Mouse (Mus musculus) myocyte (in vitro differentiated cells): ENCODE measurements at regions not wholly inside any gene's neighbourhood (a gene's known extent, or its start where the extent isn't known, plus 50 kb on each side); places are given as distances from the start of the nearest gene placed in this dataset.
A peak's percentile ranks its signal among the peaks of the same experiment; 100 is the strongest.

Source experiments
- H3K27me3 ChIP-seq: one replicate; pipeline ENCODE4 v1.6.1; 2011; ENCODE audit not compliant: control insufficient read depth, insufficient read depth, insufficient read length
- H3K36me3 ChIP-seq: one replicate; pipeline ENCODE4 v1.6.1; 2011; ENCODE audit not compliant: control insufficient read depth, insufficient read depth
- H3K4me2 ChIP-seq: one replicate; pipeline ENCODE4 v1.6.1; 2011; ENCODE audit warnings: low read depth, control low read depth
- H3K4me3 ChIP-seq: one replicate; pipeline ENCODE4 v1.5.1; 2011; ENCODE audit warnings: mild to moderate bottlenecking, control low read depth, moderate library complexity
- H3K79me2 ChIP-seq: one replicate; pipeline ENCODE4 v1.6.1; 2011; ENCODE audit not compliant: control insufficient read depth, insufficient read depth
- H3ac ChIP-seq: one replicate; pipeline ENCODE4 v1.6.1; 2011; ENCODE audit not compliant: control insufficient read depth, insufficient read length
- CEBPB ChIP-seq: IDR thresholded peaks from 2 replicates; pipeline ENCODE4 v1.6.1; 2011; ENCODE audit warnings: mild to moderate bottlenecking, moderate library complexity; ENCODE audit not compliant: poor library complexity, insufficient read depth, severe bottlenecking
- E2F4 ChIP-seq: IDR thresholded peaks from one replicate; pipeline ENCODE4 v1.6.1; 2011; ENCODE audit warnings: mild to moderate bottlenecking, control low read depth, moderate library complexity; ENCODE audit not compliant: insufficient read depth
- MAX ChIP-seq: IDR thresholded peaks from one replicate; pipeline ENCODE4 v1.6.1; 2011; ENCODE audit warnings: low read depth, mild to moderate bottlenecking, control low read depth
- MYOD1 ChIP-seq, 3 experiments: IDR thresholded peaks; one replicate each; pipeline ENCODE4 v1.6.1; 2011; ENCODE audit warnings: control low read depth in 2 of 3, low read depth in 2 of 3, mild to moderate bottlenecking in 2 of 3, moderate library complexity in 1 of 3; ENCODE audit not compliant: insufficient read length in 2 of 3, control insufficient read depth in 1 of 3
- MYOG ChIP-seq, 3 experiments: IDR thresholded peaks; one replicate each; pipeline ENCODE4 v1.6.1; 2011; ENCODE audit warnings: control low read depth in 2 of 3, low read depth in 2 of 3, mild to moderate bottlenecking in 2 of 3; ENCODE audit not compliant: insufficient read length in 2 of 3, control insufficient read depth in 1 of 3, insufficient read depth in 1 of 3
- POLR2A ChIP-seq: IDR thresholded peaks from one replicate; pipeline ENCODE4 v1.6.1; 2011; ENCODE audit warnings: low read depth, mild to moderate bottlenecking, control low read depth, moderate library complexity; ENCODE audit not compliant: insufficient read length
- POLR2AphosphoS2 ChIP-seq: IDR thresholded peaks from one replicate; pipeline ENCODE4 v1.6.1; 2011; ENCODE audit warnings: low read depth, control low read depth; ENCODE audit not compliant: insufficient read length
- REST ChIP-seq: IDR thresholded peaks from one replicate; pipeline ENCODE4 v1.6.1; 2011; ENCODE audit warnings: mild to moderate bottlenecking, control low read depth, moderate library complexity; ENCODE audit not compliant: insufficient read depth, insufficient read length
- SRF ChIP-seq: IDR thresholded peaks from one replicate; pipeline ENCODE4 v1.6.1; 2011; ENCODE audit warnings: low read depth; ENCODE audit not compliant: control insufficient read depth, insufficient read length
- TCF12 ChIP-seq: IDR thresholded peaks from one replicate; pipeline ENCODE4 v1.6.1; 2011; ENCODE audit warnings: mild to moderate bottlenecking, control low read depth; ENCODE audit not compliant: poor library complexity, insufficient read depth, severe bottlenecking
- TCF3 ChIP-seq: IDR thresholded peaks from one replicate; pipeline ENCODE4 v1.6.1; 2011; ENCODE audit warnings: low read depth, control low read depth; ENCODE audit not compliant: insufficient read length
- USF1 ChIP-seq: IDR thresholded peaks from one replicate; pipeline ENCODE4 v1.6.1; 2011; ENCODE audit warnings: low read depth, mild to moderate bottlenecking, control low read depth, moderate library complexity

- TF ChIP-seq POLR2AphosphoS2 (no peak), CEBPB (no peak), POLR2A (no peak), MYOG (IDR thresholded peaks at IDR 0.05; ENCODE audit: control insufficient read depth in 1 of 3, insufficient read depth in 1 of 3, insufficient read length in 2 of 3, low read depth in 2 of 3) (no peak), REST (no peak), USF1 (no peak), SRF (no peak), TCF12 (no peak), MAX (no peak), E2F4 (no peak), TCF3 (no peak), MYOD1 (IDR thresholded peaks at IDR 0.05; ENCODE audit: control insufficient read depth in 1 of 3, insufficient read length in 2 of 3, low read depth in 2 of 3) (no peak)
- Histone ChIP-seq H3K27me3 (no peaks in the 10 kb centered on the region), H3K4me2 (no peak overlapping the region), H3K79me2 (no peaks in the 10 kb centered on the region), H3K36me3 (no peaks in the 10 kb centered on the region), H3ac (no peak overlapping the region), H3K4me3 (no peak overlapping the region)
Measured at GRCm38 (mm10) chr17:64505956-64506355, 94.6 kb upstream of the Man2a1 start.

GRCm38 (mm10) chr17:64511139-64511779 is 89.3 kb upstream of the Man2a1 start:
- no peaks in the 10 kb centered on the region for H3K79me2 ChIP-seq
- no peak overlapping the region for H3ac ChIP-seq
- TF ChIP-seq POLR2A (no peak), MAX (no peak), POLR2AphosphoS2 (no peak), SRF (no peak)
- no peak overlapping the region for H3K4me2 ChIP-seq
- no peaks in the 10 kb centered on the region for H3K36me3 ChIP-seq
- no peaks in the 10 kb centered on the region for H3K27me3 ChIP-seq
- H3K4me3 ChIP-seq, result no peak overlapping the region

- no peaks in the 10 kb centered on the region for H3K79me2 ChIP-seq
- H3K4me3 ChIP-seq, result no peak overlapping the region
- H3K4me2 ChIP-seq, result no peak overlapping the region
- no peaks in the 10 kb centered on the region for H3K27me3 ChIP-seq
- H3ac ChIP-seq, result no peak overlapping the region
- no peak for TF ChIP-seq TCF3
- no peak for TF ChIP-seq POLR2A
- TF ChIP-seq USF1, result no peak
- TF ChIP-seq E2F4, result no peak
- TF ChIP-seq REST, result no peak
- no peaks in the 10 kb centered on the region for H3K36me3 ChIP-seq
Measured at GRCm38 (mm10) chr17:64522213-64522612, 78.3 kb upstream of the Man2a1 start.

- no peaks in the 10 kb centered on the region for H3K27me3 ChIP-seq
- H3K4me2 ChIP-seq, result no peak overlapping the region
- no peak overlapping the region for H3ac ChIP-seq
- H3K4me3 ChIP-seq, result no peak overlapping the region
- H3K36me3 ChIP-seq, result no peaks in the 10 kb centered on the region
- TF ChIP-seq MYOD1 (IDR thresholded peaks at IDR 0.05; ENCODE audit: control insufficient read depth in 1 of 3, insufficient read length in 2 of 3, low read depth in 2 of 3), result peak in 2 of 3 experiments; percentile 68 to 74
- no peak for TF ChIP-seq MAX
- H3K79me2 ChIP-seq, result no peaks in the 10 kb centered on the region
Measured at GRCm38 (mm10) chr17:64523899-64524298, 76.6 kb upstream of the Man2a1 start.

- no peak overlapping the region for H3K4me2 ChIP-seq
- TF ChIP-seq POLR2AphosphoS2 (no peak), USF1 (no peak), SRF (no peak), CEBPB (no peak), REST (no peak), E2F4 (no peak), MYOD1 (IDR thresholded peaks at IDR 0.05; ENCODE audit: control insufficient read depth in 1 of 3, insufficient read length in 2 of 3, low read depth in 2 of 3) (no peak), MAX (no peak), POLR2A (no peak), TCF12 (no peak), TCF3 (no peak), MYOG (IDR thresholded peaks at IDR 0.05; ENCODE audit: control insufficient read depth in 1 of 3, insufficient read depth in 1 of 3, insufficient read length in 2 of 3, low read depth in 2 of 3) (no peak)
- no peaks in the 10 kb centered on the region for H3K36me3 ChIP-seq
- no peak overlapping the region for H3K4me3 ChIP-seq
- H3ac ChIP-seq, result no peak overlapping the region
- no peaks in the 10 kb centered on the region for H3K27me3 ChIP-seq
- no peaks in the 10 kb centered on the region for H3K79me2 ChIP-seq
Measured at GRCm38 (mm10) chr17:64527817-64528216, 72.7 kb upstream of the Man2a1 start.
